Mouse (Mus musculus) liver, postnatal 0 days (tissue): Measurements from ENCODE around the gene Hpse2. TPM values are rescaled to one million over a fixed set of nuclear protein-coding genes. Genes with fewer than 3 reads are reported as not detected.

Experiments
- ATAC-seq: fragments of 200-750 bp; cut with Nextera tagmentation; 2 replicates; pipeline ENCODE4 v1.8.0; 2017; ENCODE audit warnings: mild to moderate bottlenecking, moderate library complexity
- DNase-seq: peaks from one replicate; pipeline ENCODE4 v3.0.0-alpha.2; 2016
- H3K27ac ChIP-seq: fragments of 300-500 bp; sonication (generic); 2 replicates; pipeline ENCODE4 v1.5.1; 2014; ENCODE audit warnings: antibody characterized with exemption, moderate library complexity, mild to moderate bottlenecking, low read depth
- H3K27me3 ChIP-seq: fragments of 300-500 bp; sonication (generic); 2 replicates; pipeline ENCODE4 v1.6.1; 2014; ENCODE audit warnings: low read length, control low read depth, mixed read lengths; ENCODE audit not compliant: insufficient read depth
- H3K36me3 ChIP-seq: fragments of 300-500 bp; sonication (generic); replicated peaks from 2 replicates; pipeline ENCODE4 v1.6.1; 2014; ENCODE audit warnings: mild to moderate bottlenecking, control low read depth, low read length, moderate library complexity, mixed read lengths; ENCODE audit not compliant: insufficient read depth
- H3K4me1 ChIP-seq: fragments of 300-500 bp; sonication (generic); 2 replicates; pipeline ENCODE4 v1.6.1; 2014; ENCODE audit warnings: antibody characterized with exemption, mild to moderate bottlenecking, control low read depth; ENCODE audit not compliant: insufficient read depth
- H3K4me2 ChIP-seq: fragments of 300-500 bp; sonication (generic); 2 replicates; pipeline ENCODE4 v1.6.1; 2014; ENCODE audit warnings: low read depth, mild to moderate bottlenecking, low read length, moderate library complexity, mixed read lengths
- H3K4me3 ChIP-seq: fragments of 300-500 bp; sonication (generic); 2 replicates; pipeline ENCODE4 v1.5.1; 2014; ENCODE audit warnings: low read depth, low read length
- H3K9ac ChIP-seq: fragments of 300-500 bp; sonication (generic); replicated peaks from 2 replicates; pipeline ENCODE4 v1.6.1; 2014; ENCODE audit warnings: mild to moderate bottlenecking, moderate library complexity
- H3K9me3 ChIP-seq: fragments of 300-500 bp; sonication (generic); 2 replicates; pipeline ENCODE4 v1.6.1; 2016; ENCODE audit warnings: mild to moderate bottlenecking, control low read depth, low read length, mixed read lengths
- CTCF ChIP-seq: sonication (generic); IDR thresholded peaks from 2 replicates; pipeline ENCODE4 v1.5.1; 2016; ENCODE audit warnings: antibody characterized with exemption, low read depth
- EP300 ChIP-seq: IDR thresholded peaks from 2 replicates; pipeline ENCODE4 v1.6.1; 2016; ENCODE audit warnings: antibody characterized with exemption, low read depth, mild to moderate bottlenecking
- WGBS: fragments of 180-500 bp; shearing (Covaris S2); extraction: QIAGEN DNeasy Blood & Tissue Kit; methylation state at CpG from one replicate; pipeline ENCODE4 v1.1.7; 2014; ENCODE audit not compliant: insufficient replicate concordance; 5-methylcytosine and 5-hydroxymethylcytosine counted together
- polyA plus RNA-seq: library from polyadenylated mRNA; unstranded; fragments of >200 nt; fragmentation: Nextera tagmentation; extraction: Ambion mirVana; gene quantifications from 2 replicates; pipeline ENCODE4 v1.2.1, GENCODE M21; 2015

Hpse2 gene
- polyA plus RNA-seq, 1 experiment from 2014 or later = 0.12 TPM

DNA sequence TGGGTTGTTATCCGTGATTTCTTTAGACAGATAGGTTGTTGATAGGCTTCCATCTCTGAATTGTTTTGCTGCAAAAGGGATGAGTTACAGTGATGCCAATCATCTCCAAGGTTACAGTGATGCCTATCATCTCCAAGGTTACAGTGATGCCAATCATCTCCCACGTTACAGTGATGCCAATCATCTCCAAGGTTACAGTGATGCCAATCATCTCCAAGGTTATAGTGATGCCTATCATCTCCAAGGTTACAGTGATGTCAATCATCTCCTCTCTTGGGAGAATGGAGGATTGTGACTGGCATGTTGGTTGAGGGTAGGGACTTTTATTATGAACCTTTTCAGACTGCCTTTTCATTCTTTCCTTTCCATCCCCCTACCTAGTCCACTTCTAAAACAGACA is 570.4 kb downstream of the Hpse2 start:
- Histone ChIP-seq H3K4me1 (no peaks in the 10 kb centered on the region), H3K4me2 (no peak overlapping the region), H3K4me3 (no peak overlapping the region), H3K9ac (no peak overlapping the region), H3K9me3 (no peaks in the 10 kb centered on the region), H3K27me3 (no peaks in the 10 kb centered on the region), H3K36me3 (no peaks in the 10 kb centered on the region), H3K27ac (no peak overlapping the region)
- DNase-seq = no peak
- ATAC-seq = no peak
- 61% methylated on average over 2 of the region's 2 CpGs for WGBS
- TF ChIP-seq EP300 (no peak), CTCF (no peak)

- WGBS = 81% methylated on average over 2 of the region's 2 CpGs
- Histone ChIP-seq H3K27ac (no peak overlapping the region), H3K9me3 (no peaks in the 10 kb centered on the region), H3K4me3 (no peak overlapping the region), H3K9ac (no peak overlapping the region), H3K4me1 (no peaks in the 10 kb centered on the region), H3K27me3 (no peaks in the 10 kb centered on the region), H3K4me2 (no peak overlapping the region), H3K36me3 (no peaks in the 10 kb centered on the region)
- no peak for TF ChIP-seq CTCF
- TF ChIP-seq EP300 = no peak
- ATAC-seq = no peak
- no peak for DNase-seq
Observed at GRCm38 (mm10) chr19:42816261-42816660, 571.9 kb downstream of the Hpse2 start.

GRCm38 (mm10) chr19:42810140-42810539 is 578.0 kb downstream of the Hpse2 start:
- Histone ChIP-seq H3K27ac (no peak overlapping the region), H3K27me3 (no peaks in the 10 kb centered on the region), H3K9me3 (no peaks in the 10 kb centered on the region), H3K9ac (no peak overlapping the region), H3K4me1 (no peaks in the 10 kb centered on the region), H3K4me2 (no peak overlapping the region), H3K4me3 (no peak overlapping the region), H3K36me3 (no peaks in the 10 kb centered on the region)
- no peak for ATAC-seq
- DNase-seq = no peak
- WGBS = 62% methylated on average over 5 of the region's 5 CpGs
- TF ChIP-seq EP300 = no peak
- TF ChIP-seq CTCF = no peak

DNA sequence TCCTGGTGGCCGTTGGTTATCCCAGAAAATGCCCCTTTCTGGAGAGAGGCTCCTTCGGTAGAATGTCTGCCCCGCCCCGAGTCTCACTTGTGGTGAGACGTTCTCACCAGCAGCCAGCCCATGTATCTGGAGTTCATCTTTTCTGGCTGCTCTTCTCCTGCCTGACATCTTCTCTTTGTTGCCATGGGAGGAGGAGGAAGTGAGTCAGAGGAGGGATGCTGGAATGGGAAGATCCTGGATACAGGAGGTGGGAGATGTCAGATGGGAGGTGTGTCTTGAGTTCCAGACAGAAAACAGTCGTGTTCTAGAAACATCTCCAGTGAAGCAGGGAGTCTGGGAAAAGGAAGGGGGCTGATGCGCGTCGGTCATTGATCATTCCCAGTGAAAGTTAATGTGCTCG is 578.7 kb downstream of the Hpse2 start:
- Histone ChIP-seq H3K9me3 (no peaks in the 10 kb centered on the region), H3K9ac (no peak overlapping the region), H3K27ac (no peak overlapping the region), H3K36me3 (no peaks in the 10 kb centered on the region), H3K4me3 (no peak overlapping the region), H3K4me2 (no peak overlapping the region), H3K27me3 (no peaks in the 10 kb centered on the region), H3K4me1 (no peaks in the 10 kb centered on the region)
- WGBS = 73% methylated on average over 10 of the region's 10 CpGs
- ATAC-seq = no peak
- TF ChIP-seq CTCF = no peak
- TF ChIP-seq EP300 = no peak
- no peak for DNase-seq

GRCm38 (mm10) chr19:42797866-42798265 is 590.3 kb downstream of the Hpse2 start:
- no peak for ATAC-seq
- DNase-seq = no peak
- peaks cover 3% of the 10 kb centered on the region for H3K4me1 ChIP-seq
- no peak overlapping the region for H3K4me3 ChIP-seq
- 62% methylated on average over 2 of the region's 2 CpGs for WGBS
- no peak for TF ChIP-seq EP300
- TF ChIP-seq CTCF = no peak
- H3K27me3 ChIP-seq = peaks cover 14% of the 10 kb centered on the region
- H3K27ac ChIP-seq = no peak overlapping the region
- no peak overlapping the region for H3K9ac ChIP-seq
- no peaks in the 10 kb centered on the region for H3K36me3 ChIP-seq
- no peaks in the 10 kb centered on the region for H3K9me3 ChIP-seq
- no peak overlapping the region for H3K4me2 ChIP-seq

- Histone ChIP-seq H3K27ac (no peak overlapping the region), H3K36me3 (no peaks in the 10 kb centered on the region), H3K9ac (no peak overlapping the region), H3K9me3 (no peaks in the 10 kb centered on the region), H3K4me2 (peak overlapping the region; percentile 70), H3K4me1 (peaks cover 3% of the 10 kb centered on the region), H3K4me3 (0 out of 2 replicates have a peak overlapping the region, but pooled peaks have one; percentile 27), H3K27me3 (peaks cover 14% of the 10 kb centered on the region)
- ATAC-seq (no peak), DNase-seq (no peak)
- WGBS = 28% methylated on average over 9 of the region's 9 CpGs
- no peak for TF ChIP-seq CTCF
- TF ChIP-seq EP300 = no peak
Observed at GRCm38 (mm10) chr19:42795801-42796200, 592.4 kb downstream of the Hpse2 start.
